Mouse (Mus musculus) adrenal gland, adult 2 months (tissue): ENCODE measurements around the gene Vmn1r66. TPM values are rescaled to one million over a fixed set of nuclear protein-coding genes. Genes with fewer than 3 reads are reported as not detected.
"Not testable (repeated sequence)": the region's sequence is repeated elsewhere in the genome, so short reads cannot be mapped to it uniquely, and the experiment has no call there.

ENCODE experiments used
- DNase-seq: peaks from one replicate; pipeline ENCODE4 v3.0.0; 2021
- long read RNA-seq: library from polyadenylated mRNA; stranded (forward); transcript quantifications from one replicate; pipeline ENCODE4 v2.0.0, GENCODE M21; 2021
- polyA plus RNA-seq: library from polyadenylated mRNA; depleted of rRNA; stranded (reverse); fragments of >200 nt; gene quantifications from 2 replicates; pipeline ENCODE4 v1.2.3, GENCODE M21; 2012; rRNA removed
- total RNA-seq, 2 experiments: library from RNA; stranded (reverse); gene quantifications; 2 replicates each; pipeline ENCODE4 v1.2.3; 2021

The Vmn1r66 gene
- total RNA-seq (not detected), polyA plus RNA-seq (not detected in 2 replicates)
- long read RNA-seq: 0 reads

DNA sequence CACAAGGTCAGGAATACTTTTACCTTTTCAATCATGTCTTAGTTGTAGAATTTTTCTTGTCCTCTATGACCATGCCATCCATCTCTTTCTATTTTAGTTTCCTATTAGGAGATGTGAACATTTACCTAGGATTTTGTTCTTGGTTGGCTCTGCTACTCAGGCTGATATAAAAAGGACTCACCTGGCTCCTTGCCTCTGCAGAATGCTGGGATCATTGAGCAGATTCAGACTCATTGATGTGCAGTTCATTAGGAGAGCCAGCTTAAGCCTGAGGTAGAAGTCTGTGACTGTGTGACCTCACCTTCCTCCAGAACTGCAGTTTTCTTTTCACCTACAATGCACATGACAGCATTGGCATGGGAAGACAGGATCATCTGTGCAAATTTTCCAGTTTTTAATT, at the start of gene Vmn1r66:
Gene Vmn1r66 (minus strand): TSS at position 101 of the 400 bp plus-strand sequence.
- no peak for DNase-seq

DNA sequence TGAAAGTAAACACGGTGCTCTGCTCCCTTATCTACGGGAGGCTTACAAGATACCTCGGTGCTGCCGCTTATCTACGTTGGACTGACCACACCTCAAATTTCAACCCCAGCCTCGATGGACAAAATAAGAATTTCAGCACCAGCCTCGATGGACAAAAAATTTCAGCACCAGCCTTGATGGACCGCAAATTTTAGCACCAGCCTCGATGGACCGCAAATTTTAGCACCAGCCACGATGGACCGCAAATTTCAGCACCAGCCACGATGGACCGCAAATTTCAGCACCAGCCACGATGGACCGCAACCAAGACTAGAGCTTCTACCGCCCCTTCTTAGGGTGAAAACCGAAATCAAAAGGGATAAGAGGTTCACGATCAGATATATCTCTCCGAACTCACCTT, 47.7 kb upstream of the Vmn1r66 start:
- DNase-seq: not testable (repeated sequence)

DNA sequence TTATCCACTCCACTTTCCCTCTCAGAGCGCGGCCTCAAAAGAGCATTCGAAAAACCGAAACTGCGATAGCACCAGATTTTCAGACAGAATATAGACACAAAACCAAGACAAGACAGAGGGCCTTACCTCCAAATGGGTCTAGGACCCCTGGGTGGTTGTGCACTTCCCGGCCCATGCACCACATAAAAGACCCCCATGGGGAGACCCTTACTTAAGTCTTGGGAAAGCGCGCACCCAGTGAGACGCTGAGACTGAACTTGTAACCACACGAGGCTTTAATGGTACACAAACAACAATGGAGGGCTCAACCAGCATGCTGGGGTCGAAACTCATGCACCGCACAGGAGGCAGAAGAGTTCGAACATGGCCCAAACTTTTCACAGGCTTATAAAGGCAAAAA, 25.7 kb downstream of the Vmn1r66 start:
- DNase-seq: no peak

DNA sequence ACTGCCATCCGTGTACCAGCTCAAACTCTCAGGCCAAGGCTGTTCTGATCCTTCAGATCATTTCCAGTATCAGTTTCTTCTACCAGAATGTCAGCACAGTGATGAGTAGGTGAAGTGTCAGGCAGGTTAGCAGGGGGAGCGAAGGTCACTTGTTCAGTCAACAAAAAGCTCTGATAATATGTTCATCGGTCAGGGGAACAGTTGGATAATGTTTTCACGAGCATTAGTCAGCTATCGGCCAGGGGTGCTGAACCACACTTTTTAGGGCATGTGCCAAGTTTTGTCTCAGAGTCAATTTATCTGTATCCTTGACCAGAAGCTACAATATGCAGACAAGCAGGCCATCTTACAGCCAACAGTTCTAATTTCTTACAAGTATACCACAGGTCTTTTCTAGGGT, 28.7 kb downstream of the Vmn1r66 start:
- no peak for DNase-seq

Other genes starting within 250 kb of the Vmn1r66 start
- gene Vmn2r50, start 224.7 kb downstream of the Vmn1r66 start, total RNA-seq: not detected
- gene Vmn2r50, start 224.7 kb downstream of the Vmn1r66 start, polyA plus RNA-seq: not detected in 2 replicates
- gene Vmn2r51, start 172.3 kb downstream of the Vmn1r66 start, total RNA-seq: not detected
- gene Vmn2r51, start 172.3 kb downstream of the Vmn1r66 start, polyA plus RNA-seq: not detected in 2 replicates
- gene Vmn2r52, start 101.4 kb downstream of the Vmn1r66 start, total RNA-seq: not detected
- not detected in 2 replicates for gene Vmn2r52, start 101.4 kb downstream of the Vmn1r66 start, polyA plus RNA-seq
- not detected for gene Vmn1r67, start 165.3 kb upstream of the Vmn1r66 start, total RNA-seq
- not detected in 2 replicates for gene Vmn1r67, start 165.3 kb upstream of the Vmn1r66 start, polyA plus RNA-seq
- 1 to 10 TPM; 1.9 to 2.8 TPM for gene Zik1, start 217.4 kb upstream of the Vmn1r66 start, total RNA-seq
- 0.10 and 0.13 TPM in 2 replicates for gene Zik1, start 217.4 kb upstream of the Vmn1r66 start, polyA plus RNA-seq